27 mouse cellular contexts compared by ENCODE assay signal in genomic region chr9:102789491-102789890, GRCm38 (mm10).
"Had no signal": no experiment of that assay in that cellular context is flagged by ENCODE, and none has a peak within 500 bp of the region (broad histone marks: within the 10 kb centered on the region; RNA-seq: fewer than 3 reads in every experiment).

No protein-coding gene starts in this region.

- H3K4me1 ChIP-seq: hindbrain, embryonic 12.5 days; liver, embryonic 13.5 days had no signal

- H3K27me3 ChIP-seq: heart, embryonic 13.5 days; heart, embryonic 15.5 days; hindbrain, embryonic 12.5 days; limb, embryonic 12.5 days had no signal

- H3K9ac ChIP-seq: heart, embryonic 13.5 days; heart, embryonic 15.5 days; hindbrain, embryonic 12.5 days; hindbrain, embryonic 14.5 days; limb, embryonic 12.5 days; liver, embryonic 13.5 days had no signal

- H3K36me3 ChIP-seq: heart, embryonic 13.5 days; heart, embryonic 15.5 days; hindbrain, embryonic 10.5 days; hindbrain, embryonic 12.5 days; limb, embryonic 10.5 days; limb, embryonic 12.5 days; liver, embryonic 13.5 days had no signal

- DNase-seq: gastrocnemius, postnatal 14 days; gastrocnemius, postnatal 36 days; heart, adult 11 months; heart, adult 2 months; heart, postnatal 14 days; heart, postnatal 36 days; kidney, adult 18-20 months; kidney, adult 8-10 months; kidney, postnatal 10 days; kidney, postnatal 25 days; kidney, postnatal 4 days; liver; liver, embryonic 13.5 days had no signal

- H3K4me2 ChIP-seq: heart, embryonic 11.5 days; heart, embryonic 13.5 days; heart, embryonic 15.5 days; hindbrain, embryonic 12.5 days; hindbrain, embryonic 14.5 days; limb, embryonic 12.5 days; liver, embryonic 11.5 days; liver, embryonic 13.5 days had no signal

- H3K4me3 ChIP-seq: heart, adult 2 months; heart, embryonic 13.5 days; heart, embryonic 15.5 days; hindbrain, embryonic 10.5 days; hindbrain, embryonic 12.5 days; layer of hippocampus, adult 2 months; left cerebral cortex, adult 2 months; limb, embryonic 10.5 days; limb, embryonic 12.5 days; liver, embryonic 13.5 days had no signal

- ATAC-seq: hindbrain, embryonic 16.5 days; inflammation-experienced regulatory T-cells, adult 6 months; intestine, postnatal 0 days had no signal

- H3K27ac ChIP-seq: heart, adult 2 months; heart, embryonic 13.5 days; heart, embryonic 15.5 days; hindbrain, embryonic 10.5 days; hindbrain, embryonic 12.5 days; hindbrain, embryonic 14.5 days; layer of hippocampus, adult 2 months; left cerebral cortex, adult 2 months; limb, embryonic 10.5 days; limb, embryonic 12.5 days; liver, embryonic 13.5 days had no signal

- H3K9me3 ChIP-seq: heart, embryonic 15.5 days; hindbrain, embryonic 10.5 days; hindbrain, embryonic 12.5 days; limb, embryonic 10.5 days; limb, embryonic 12.5 days; liver, embryonic 13.5 days had no signal
